Mouse (Mus musculus) layer of hippocampus, adult 9-10 months (tissue): ENCODE measurements around the gene Efnb3.

Experiments
- DNase-seq: peaks from one replicate; pipeline ENCODE4 v3.0.0; 2022; ENCODE audit warnings: low spot score

Gene Efnb3

GRCm38 (mm10) chr11:69582230-69582805, 22.3 kb upstream of the Efnb3 start:
- no peak for DNase-seq

GRCm38 (mm10) chr11:69581814-69582213, 21.8 kb upstream of the Efnb3 start:
- DNase-seq, result no peak

GRCm38 (mm10) chr11:69581147-69581688, 21.2 kb upstream of the Efnb3 start:
- DNase-seq, result no peak

- no peak for DNase-seq
Observed at GRCm38 (mm10) chr11:69580572-69581146, 20.7 kb upstream of the Efnb3 start.

- DNase-seq, result peak; percentile 86
Observed at GRCm38 (mm10) chr11:69580091-69580514, 20.1 kb upstream of the Efnb3 start, which contains the start of the genes Wrap53 and Trp53. Wrap53 (minus strand) TSS chr11:69580255. Trp53 (plus strand) TSS chr11:69580359.

- peak; percentile 97 for DNase-seq
Observed at GRCm38 (mm10) chr11:69579128-69580017, 19.4 kb upstream of the Efnb3 start.

- DNase-seq, result no peak
Observed at GRCm38 (mm10) chr11:69578301-69578700, 18.3 kb upstream of the Efnb3 start.

GRCm38 (mm10) chr11:69576307-69576706, 16.3 kb upstream of the Efnb3 start:
- DNase-seq, result no peak

GRCm38 (mm10) chr11:69575220-69575619, 15.2 kb upstream of the Efnb3 start:
- DNase-seq, result no peak

- no peak for DNase-seq
Observed at GRCm38 (mm10) chr11:69565131-69565530, 5.1 kb upstream of the Efnb3 start.

GRCm38 (mm10) chr11:69564391-69564790, 4.4 kb upstream of the Efnb3 start:
- no peak for DNase-seq

GRCm38 (mm10) chr11:69563373-69563772, 3.4 kb upstream of the Efnb3 start:
- no peak for DNase-seq

GRCm38 (mm10) chr11:69560896-69561854, 1.2 kb upstream of the Efnb3 start:
- no peak for DNase-seq

- DNase-seq, result no peak
Observed at GRCm38 (mm10) chr11:69559183-69559582, 822 bp downstream of the Efnb3 start.

GRCm38 (mm10) chr11:69558756-69559155, 1.2 kb downstream of the Efnb3 start:
- no peak for DNase-seq

- no peak for DNase-seq
Observed at GRCm38 (mm10) chr11:69557381-69557958, 2.5 kb downstream of the Efnb3 start.

- no peak for DNase-seq
Observed at GRCm38 (mm10) chr11:69554539-69555140, 5.4 kb downstream of the Efnb3 start.

GRCm38 (mm10) chr11:69553341-69553721, 6.7 kb downstream of the Efnb3 start:
- DNase-seq, result no peak

- no peak for DNase-seq
Observed at GRCm38 (mm10) chr11:69552622-69553340, 7.2 kb downstream of the Efnb3 start.

GRCm38 (mm10) chr11:69551310-69551709, 8.7 kb downstream of the Efnb3 start:
- no peak for DNase-seq
